Mouse (Mus musculus): ENCODE results near the gene Adig.

Adig gene

GRCm38 (mm10) chr2:158501836-158502812 is at the start of gene Adig:
Gene Adig, plus strand, starts transcription at chr2:158502612.
- no peak for DNase-seq (ENCODE audit: low read depth, low spot score)

GRCm38 (mm10) chr2:158456451-158456850 is 46.0 kb upstream of the Adig start:
- DNase-seq (ENCODE audit: low read depth, low spot score): no peak

GRCm38 (mm10) chr2:158457610-158458009 is 44.8 kb upstream of the Adig start:
- no peak for DNase-seq (ENCODE audit: low read depth, low spot score)

GRCm38 (mm10) chr2:158462450-158462849 is 40.0 kb upstream of the Adig start:
- no peak for DNase-seq (ENCODE audit: low read depth, low spot score)

GRCm38 (mm10) chr2:158474159-158474558 is 28.3 kb upstream of the Adig start:
- DNase-seq (ENCODE audit: low read depth, low spot score): no peak

GRCm38 (mm10) chr2:158477640-158478039 is 24.8 kb upstream of the Adig start:
- peak; percentile 69 for DNase-seq (ENCODE audit: low read depth, low spot score)

- no peak for DNase-seq (ENCODE audit: low read depth, low spot score)
Measured at GRCm38 (mm10) chr2:158498457-158498856, 4.0 kb upstream of the Adig start.

GRCm38 (mm10) chr2:158503226-158503625 is 814 bp downstream of the Adig start:
- DNase-seq (ENCODE audit: low read depth, low spot score): no peak

GRCm38 (mm10) chr2:158503671-158504070 is 1.3 kb downstream of the Adig start:
- no peak for DNase-seq (ENCODE audit: low read depth, low spot score)

GRCm38 (mm10) chr2:158506475-158506874 is 4.1 kb downstream of the Adig start:
- no peak for DNase-seq (ENCODE audit: low read depth, low spot score)

GRCm38 (mm10) chr2:158507046-158507445 is 4.6 kb downstream of the Adig start:
- no peak for DNase-seq (ENCODE audit: low read depth, low spot score)

- peak; percentile 63 for DNase-seq (ENCODE audit: low read depth, low spot score)
Measured at GRCm38 (mm10) chr2:158510665-158511064, 8.3 kb downstream of the Adig start.

GRCm38 (mm10) chr2:158512528-158512927 is 10.1 kb downstream of the Adig start, which contains the start of gene Arhgap40:
Gene Arhgap40, plus strand, starts transcription at chr2:158512796.
- DNase-seq (ENCODE audit: low read depth, low spot score): no peak

GRCm38 (mm10) chr2:158513821-158514336 is 11.5 kb downstream of the Adig start:
- DNase-seq (ENCODE audit: low read depth, low spot score): no peak

GRCm38 (mm10) chr2:158518583-158518982 is 16.2 kb downstream of the Adig start:
- no peak for DNase-seq (ENCODE audit: low read depth, low spot score)

GRCm38 (mm10) chr2:158519071-158519470 is 16.7 kb downstream of the Adig start:
- no peak for DNase-seq (ENCODE audit: low read depth, low spot score)

GRCm38 (mm10) chr2:158519800-158520199 is 17.4 kb downstream of the Adig start:
- no peak for DNase-seq (ENCODE audit: low read depth, low spot score)

- DNase-seq (ENCODE audit: low read depth, low spot score): no peak
Measured at GRCm38 (mm10) chr2:158523060-158523459, 20.6 kb downstream of the Adig start.

GRCm38 (mm10) chr2:158524129-158524860 is 21.9 kb downstream of the Adig start:
- DNase-seq (ENCODE audit: low read depth, low spot score): no peak

- peak; percentile 67 for DNase-seq (ENCODE audit: low read depth, low spot score)
Measured at GRCm38 (mm10) chr2:158534090-158534489, 31.7 kb downstream of the Adig start.

GRCm38 (mm10) chr2:158534559-158534958 is 32.1 kb downstream of the Adig start:
- no peak for DNase-seq (ENCODE audit: low read depth, low spot score)
